Comparison of ENCODE assay signal across 27 mouse cellular contexts in the genomic region with DNA sequence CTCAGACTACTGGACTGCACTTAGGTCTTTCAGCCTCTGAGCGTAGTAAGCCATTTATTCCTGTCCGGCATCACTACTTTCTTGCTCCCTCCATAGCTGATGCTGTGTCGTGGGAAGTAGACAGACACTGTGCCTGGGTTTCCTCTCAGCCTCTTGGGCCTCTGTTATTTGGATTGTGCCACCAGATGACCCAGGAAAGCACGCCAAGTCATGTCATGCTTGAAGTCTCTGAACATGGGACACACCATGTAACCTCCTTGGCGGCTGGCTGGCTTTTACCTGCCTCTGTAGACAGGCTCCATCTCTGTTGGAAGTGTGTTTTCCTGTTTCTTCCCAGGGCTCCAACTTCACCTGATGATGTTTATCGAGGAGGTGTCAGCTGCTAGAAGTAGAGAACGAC.
DNase-seq lines count a peak whose midpoint lies in the region; ATAC-seq and TF ChIP-seq lines count a peak whose summit lies in the region.
"Had no signal": no experiment of that assay in that cellular context is flagged by ENCODE, and none has a peak within 500 bp of the region (broad histone marks: within the 10 kb centered on the region; RNA-seq: fewer than 3 reads in every experiment).

No protein-coding gene starts in this region.

- 91% methylated on average over 7 of the region's 7 CpGs for WGBS in midbrain, postnatal 0 days
- 90% methylated on average over 7 of the region's 7 CpGs for WGBS in midbrain, embryonic 15.5 days

- no peaks in the 10 kb centered on the region for H3K36me3 ChIP-seq in midbrain, postnatal 0 days (ENCODE audit: insufficient read depth, low read length)
- H3K36me3 ChIP-seq in midbrain, embryonic 15.5 days (replicated peaks): no peaks in the 10 kb centered on the region
- H3K36me3 ChIP-seq: embryonic facial prominence, embryonic 13.5 days; forebrain, embryonic 12.5 days; forebrain, embryonic 15.5 days; hindbrain, embryonic 12.5 days had no signal

- DNase-seq in cerebellum, postnatal 10 days: peak; percentile 68 to 74
- DNase-seq in cerebellum, postnatal 36 days: no peak
- DNase-seq in gastrocnemius, adult 2 months: peak; percentile 13
- DNase-seq in gastrocnemius, postnatal 25 days: no peak
- peak; percentile 42 for DNase-seq in midbrain, postnatal 0 days (ENCODE audit: low spot score)
- DNase-seq: adrenal gland, postnatal 10 days; adrenal gland, postnatal 36 days; B cell, adult 2 months; cerebellum, adult 8-10 months; embryo, embryonic 11 days; gastrocnemius, postnatal 10 days; heart, adult 11 months; kidney, adult 18-20 months had no signal

- no peaks in the 10 kb centered on the region for H3K4me1 ChIP-seq in midbrain, postnatal 0 days (ENCODE audit: insufficient read depth, low read length)
- no peaks in the 10 kb centered on the region for H3K4me1 ChIP-seq in midbrain, embryonic 15.5 days
- H3K4me1 ChIP-seq: hindbrain, embryonic 12.5 days had no signal

- peak overlapping the region; percentile 98 for H3K27ac ChIP-seq in gastrocnemius, adult 2 months
- no peak overlapping the region for H3K27ac ChIP-seq in midbrain, postnatal 0 days (ENCODE audit: low read depth, low read length)
- no peak overlapping the region for H3K27ac ChIP-seq in midbrain, embryonic 15.5 days
- H3K27ac ChIP-seq: embryonic facial prominence, embryonic 10.5 days; embryonic facial prominence, embryonic 13.5 days; forebrain, embryonic 12.5 days; forebrain, embryonic 15.5 days; hindbrain, embryonic 12.5 days had no signal

- no peaks in the 10 kb centered on the region for H3K9me3 ChIP-seq in midbrain, postnatal 0 days (ENCODE audit: low read length)
- H3K9me3 ChIP-seq in midbrain, embryonic 15.5 days: no peaks in the 10 kb centered on the region
- H3K9me3 ChIP-seq: embryonic facial prominence, embryonic 10.5 days; embryonic facial prominence, embryonic 13.5 days; forebrain, embryonic 12.5 days; forebrain, embryonic 15.5 days; G1E; hindbrain, embryonic 12.5 days had no signal

- no peak overlapping the region for H3K4me3 ChIP-seq in gastrocnemius, adult 2 months
- H3K4me3 ChIP-seq in midbrain, postnatal 0 days (ENCODE audit: low read depth, low read length): no peak overlapping the region
- H3K4me3 ChIP-seq in midbrain, embryonic 15.5 days: no peak overlapping the region
- H3K4me3 ChIP-seq: embryonic facial prominence, embryonic 10.5 days; embryonic facial prominence, embryonic 13.5 days; erythroblast, embryonic 14.5 days; forebrain, embryonic 12.5 days; forebrain, embryonic 15.5 days; hindbrain, embryonic 12.5 days had no signal

- no peak overlapping the region for H3K4me2 ChIP-seq in midbrain, postnatal 0 days (ENCODE audit: low read depth, low read length, poor library complexity, severe bottlenecking)
- no peak overlapping the region for H3K4me2 ChIP-seq in midbrain, embryonic 15.5 days
- H3K4me2 ChIP-seq: embryonic facial prominence, embryonic 13.5 days; forebrain, embryonic 12.5 days; forebrain, embryonic 15.5 days; heart, embryonic 11.5 days; hindbrain, embryonic 12.5 days had no signal

- H3K27me3 ChIP-seq in midbrain, postnatal 0 days (ENCODE audit: insufficient read depth, low read length): no peaks in the 10 kb centered on the region
- H3K27me3 ChIP-seq in midbrain, embryonic 15.5 days (replicated peaks): no peaks in the 10 kb centered on the region
- H3K27me3 ChIP-seq: CH12.LX; embryonic facial prominence, embryonic 13.5 days; forebrain, embryonic 15.5 days; hindbrain, embryonic 12.5 days; Patski had no signal

- no peak for TF ChIP-seq CTCF in gastrocnemius, adult 2 months (IDR thresholded peaks at IDR 0.05)
- TF ChIP-seq CTCF in midbrain, postnatal 0 days (IDR thresholded peaks at IDR 0.05): no peak

- intact Hi-C loops in gastrocnemius, adult 2 months (cut with DNase I): no loop called here

- ATAC-seq in midbrain, postnatal 0 days (ENCODE audit: low FRiP score): no peak
- no peak for ATAC-seq in midbrain, embryonic 15.5 days (replicated peaks)
- ATAC-seq: forebrain, embryonic 15.5 days; hindbrain, embryonic 16.5 days; inflammation-experienced regulatory T-cells, adult 6 months; intestine, embryonic 16.5 days; Patski had no signal

- no peak overlapping the region for H3K9ac ChIP-seq in midbrain, postnatal 0 days (replicated peaks; ENCODE audit: low read length, poor library complexity, severe bottlenecking)
- no peak overlapping the region for H3K9ac ChIP-seq in midbrain, embryonic 15.5 days
- H3K9ac ChIP-seq: embryonic facial prominence, embryonic 13.5 days; forebrain, embryonic 12.5 days; forebrain, embryonic 15.5 days; hindbrain, embryonic 12.5 days had no signal

Comparison
In these comparisons a context has a peak if more than half of its experiments do, and no peak if none do; other contexts are left out.
1. DNase-seq: peak in cerebellum, postnatal 10 days (2 of 2), gastrocnemius, adult 2 months (single experiment) and midbrain, postnatal 0 days (single experiment); none in cerebellum, postnatal 36 days (0 of 2) and gastrocnemius, postnatal 25 days (single experiment).